In the genomic region with DNA sequence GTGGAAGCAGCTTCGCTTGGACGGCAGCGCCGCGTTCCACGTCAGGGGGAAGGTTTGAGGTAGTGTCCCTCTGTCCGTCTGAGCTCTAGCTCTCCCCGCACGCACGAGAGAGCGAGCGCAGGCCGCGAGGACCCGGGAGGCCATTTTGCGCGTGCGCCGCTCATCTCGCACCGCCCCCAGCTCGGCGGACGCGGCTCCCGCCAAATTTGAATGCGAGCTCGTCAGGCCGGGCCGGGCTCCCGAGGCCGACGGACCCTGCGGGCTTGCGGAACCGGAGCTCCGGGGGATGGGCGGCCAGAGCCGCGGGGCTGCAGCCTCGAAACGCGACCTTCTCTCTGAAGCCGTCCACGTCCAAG, we compare ENCODE assay signal across 8 mouse cellular contexts. TPM values are rescaled to one million over a fixed set of nuclear protein-coding genes. Genes with fewer than 3 reads are reported as not detected.
DNase-seq lines count a peak whose midpoint lies in the region; ATAC-seq and TF ChIP-seq lines count a peak whose summit lies in the region.

No protein-coding gene starts in this region.

- H3K4me2 ChIP-seq in intestine, postnatal 0 days (replicated peaks; ENCODE audit: low read depth), result peak overlapping the region; percentile 78
- peak overlapping the region; percentile 87 for H3K4me2 ChIP-seq in neural tube, embryonic 15.5 days

- peak; percentile 43 to 51 for DNase-seq in left cerebral cortex, adult 2 months (ENCODE audit: extremely low spot score in 1 of 2, low spot score in 2 of 2)
- DNase-seq in left cerebral cortex, adult 11 months (ENCODE audit: low spot score), result no peak
- peak; percentile 74 for DNase-seq in gastrocnemius, postnatal 14 days
- peak; percentile 46 for DNase-seq in lung, adult 2 months
- peak; percentile 44 for DNase-seq in urinary bladder, postnatal 25 days (ENCODE audit: low spot score)

- H3K4me3 ChIP-seq in left cerebral cortex, adult 2 months, result peak overlapping the region; percentile 58
- peak overlapping the region; percentile 56 for H3K4me3 ChIP-seq in brown adipose tissue, adult 24 weeks (ENCODE audit: insufficient read depth, low read depth, low read length)
- H3K4me3 ChIP-seq in intestine, postnatal 0 days (ENCODE audit: low read depth, low read length), result peak overlapping the region; percentile 46
- no peak overlapping the region for H3K4me3 ChIP-seq in lung, adult 2 months (replicated peaks; ENCODE audit: extremely low read depth, low read depth, low read length)
- peak overlapping the region; percentile 45 for H3K4me3 ChIP-seq in neural tube, embryonic 15.5 days (replicated peaks)

- no peak for TF ChIP-seq CTCF in left cerebral cortex, adult 2 months (IDR thresholded peaks at IDR 0.05)
- TF ChIP-seq CTCF in intestine, postnatal 0 days (IDR thresholded peaks at IDR 0.05; ENCODE audit: low read depth), result no peak
- TF ChIP-seq CTCF in lung, adult 2 months (IDR thresholded peaks at IDR 0.05; ENCODE audit: insufficient read depth, low read length), result no peak

- H3K27me3 ChIP-seq in intestine, postnatal 0 days (replicated peaks; ENCODE audit: control insufficient read depth, insufficient read depth, low read length), result peaks cover 65% of the 10 kb centered on the region
- H3K27me3 ChIP-seq in neural tube, embryonic 15.5 days (replicated peaks), result peaks cover 55% of the 10 kb centered on the region

- no peaks in the 10 kb centered on the region for H3K4me1 ChIP-seq in brown adipose tissue, adult 24 weeks (ENCODE audit: control insufficient read depth, insufficient read depth, insufficient read length, low read length)
- H3K4me1 ChIP-seq in intestine, postnatal 0 days (replicated peaks; ENCODE audit: control insufficient read depth, insufficient read depth, low read length), result peaks cover 5% of the 10 kb centered on the region; the same call in 1 of the 2 replicates
- H3K4me1 ChIP-seq in lung, adult 2 months (ENCODE audit: control insufficient read depth, insufficient read depth, low read length), result peaks cover 7% of the 10 kb centered on the region; the same call in 1 of the 2 replicates
- peaks cover 21% of the 10 kb centered on the region for H3K4me1 ChIP-seq in neural tube, embryonic 15.5 days

- H3K9ac ChIP-seq in intestine, postnatal 0 days (ENCODE audit: low read depth, low read length), result no peak overlapping the region
- no peak overlapping the region for H3K9ac ChIP-seq in neural tube, embryonic 15.5 days (replicated peaks)

- intact Hi-C loops in left cerebral cortex, adult 2 months (cut with DNase I), result loop anchor here (1.0 kb wide), 1 partner anchor 296 kb away; a partner anchor contains a TSS
- intact Hi-C loops in gastrocnemius, postnatal 14 days (cut with DNase I; ENCODE audit: low total_unique reads), result no loop called here

- no peak overlapping the region for H3K27ac ChIP-seq in left cerebral cortex, adult 2 months
- H3K27ac ChIP-seq in brown adipose tissue, adult 24 weeks (replicated peaks; ENCODE audit: low read depth, low read length), result no peak overlapping the region
- no peak overlapping the region for H3K27ac ChIP-seq in intestine, postnatal 0 days (ENCODE audit: low read depth, low read length)
- H3K27ac ChIP-seq in neural tube, embryonic 15.5 days (replicated peaks), result no peak overlapping the region

- H3K36me3 ChIP-seq in intestine, postnatal 0 days (ENCODE audit: control insufficient read depth, insufficient read depth), result peaks cover 6% of the 10 kb centered on the region; the same call in 1 of the 2 replicates
- peaks cover 8% of the 10 kb centered on the region for H3K36me3 ChIP-seq in neural tube, embryonic 15.5 days

- WGBS in intestine, postnatal 0 days, result under 1% methylated on average over 45 of the region's 45 CpGs
- 3% methylated on average over 45 of the region's 45 CpGs for WGBS in lung, adult 2 months
- WGBS in neural tube, embryonic 15.5 days, result under 1% methylated on average over 44 of the region's 45 CpGs

- no peaks in the 10 kb centered on the region for H3K9me3 ChIP-seq in intestine, postnatal 0 days (ENCODE audit: control insufficient read depth)
- H3K9me3 ChIP-seq in neural tube, embryonic 15.5 days (replicated peaks), result no peaks in the 10 kb centered on the region

- TF ChIP-seq POLR2A in lung, adult 2 months (IDR thresholded peaks at IDR 0.05; ENCODE audit: borderline replicate concordance, extremely low read depth, low read depth, low read length), result no peak

- peak; percentile 58 for ATAC-seq in intestine, postnatal 0 days
- ATAC-seq in neural tube, embryonic 15.5 days (ENCODE audit: low FRiP score), result no peak

RNA-seq across cellular contexts. Expression of a gene that starts 5.1 kb away (rescaled TPM):
- 1 to 10 TPM; 8.9 TPM for total RNA-seq in left cerebral cortex, adult 2 months (2021)
- polyA plus RNA-seq in brown adipose tissue, adult 24 weeks (2012; ENCODE audit: insufficient read depth, insufficient read length, missing spikeins), result not detected in 2 replicates
- total RNA-seq in gastrocnemius, postnatal 14 days (2021), result under 1 TPM in 1 of 2 experiments, not detected in 1; 0.62 TPM
- polyA plus RNA-seq in intestine, postnatal 0 days (2015; fragmentation: Nextera tagmentation; extraction: Ambion mirVana), result 0.08 TPM in 1 of 2 replicates, not detected in the other
- polyA plus RNA-seq in lung, adult 2 months (2012; rRNA removed), result 0.46 and 0.79 TPM in 2 replicates
- 0.06 TPM in 1 of 2 replicates, not detected in the other for polyA plus RNA-seq in neural tube, embryonic 15.5 days (2015; fragmentation: Nextera tagmentation; extraction: Ambion mirVana)

RNA-seq across cellular contexts. Expression of a gene that starts 11.9 kb away (rescaled TPM):
- 10 to 100 TPM; 39.5 to 40.1 TPM for total RNA-seq in left cerebral cortex, adult 2 months (2021)
- 26.7 and 42.4 TPM in 2 replicates for polyA plus RNA-seq in brown adipose tissue, adult 24 weeks (2012; ENCODE audit: insufficient read depth, insufficient read length, missing spikeins)
- 10 to 100 TPM; 25.9 to 28.9 TPM for total RNA-seq in gastrocnemius, postnatal 14 days (2021)
- polyA plus RNA-seq in intestine, postnatal 0 days (2015; fragmentation: Nextera tagmentation; extraction: Ambion mirVana), result 9.9 and 10.3 TPM in 2 replicates
- 16.2 and 19.0 TPM in 2 replicates for polyA plus RNA-seq in lung, adult 2 months (2012; rRNA removed)
- 18.1 and 19.8 TPM in 2 replicates for polyA plus RNA-seq in neural tube, embryonic 15.5 days (2015; fragmentation: Nextera tagmentation; extraction: Ambion mirVana)

RNA-seq across cellular contexts. Expression of a gene that starts 16.5 kb away (rescaled TPM):
- 10 to 100 TPM; 80.5 to 89.2 TPM for total RNA-seq in left cerebral cortex, adult 2 months (2021)
- 194 and 268 TPM in 2 replicates for polyA plus RNA-seq in brown adipose tissue, adult 24 weeks (2012; ENCODE audit: insufficient read depth, insufficient read length, missing spikeins)
- 100 to 1,000 TPM in 1 of 2 experiments, 10 to 100 TPM in 1; 96.1 to 104 TPM for total RNA-seq in gastrocnemius, postnatal 14 days (2021)
- 205 and 218 TPM in 2 replicates for polyA plus RNA-seq in intestine, postnatal 0 days (2015; fragmentation: Nextera tagmentation; extraction: Ambion mirVana)
- 36.6 and 38.0 TPM in 2 replicates for polyA plus RNA-seq in lung, adult 2 months (2012; rRNA removed)
- 192 and 193 TPM in 2 replicates for polyA plus RNA-seq in neural tube, embryonic 15.5 days (2015; fragmentation: Nextera tagmentation; extraction: Ambion mirVana)
